Mouse (Mus musculus) gastrocnemius, postnatal 14 days (tissue): ENCODE results near the gene Rexo1. TPM values are rescaled to one million over a fixed set of nuclear protein-coding genes. Genes with fewer than 3 reads are reported as not detected.
"Not testable (repeated sequence)": the region's sequence is repeated elsewhere in the genome, so short reads cannot be mapped to it uniquely, and the experiment has no call there.

Experiments
- DNase-seq: peaks from one replicate; pipeline ENCODE4 v3.0.0; 2021; ENCODE audit warnings: mixed read lengths
- intact Hi-C: fragments of 180-260 bp; cut with DNase I; formaldehyde crosslinking; loops from one replicate; pipeline ENCODE4 v1.15.1; 2025; ENCODE audit warnings: low total_unique reads
- long read RNA-seq, 2 experiments: library from polyadenylated mRNA; stranded (forward); transcript quantifications; one replicate each; pipeline ENCODE4 v2.0.0; 2021
- total RNA-seq, 2 experiments: library from RNA; stranded (reverse); gene quantifications; 2 replicates each; pipeline ENCODE4 v1.2.3; 2021

Gene Rexo1
- 10 to 100 TPM in 1 of 2 experiments, 1 to 10 TPM in 1; 9.8 to 11.1 TPM for total RNA-seq
- long read RNA-seq, experiment 1, full-length matches to known transcripts = 8 of 14 reads
- long read RNA-seq, experiment 1, partial matches to known transcripts = 2 of 14 reads
- long read RNA-seq, experiment 1, other reads (novel, unspliced or antisense) = 4 of 14 reads
- long read RNA-seq, experiment 2, full-length matches to known transcripts = 12 of 19 reads
- long read RNA-seq, experiment 2, partial matches to known transcripts = 2 of 19 reads
- long read RNA-seq, experiment 2, other reads (novel, unspliced or antisense) = 5 of 19 reads

DNA sequence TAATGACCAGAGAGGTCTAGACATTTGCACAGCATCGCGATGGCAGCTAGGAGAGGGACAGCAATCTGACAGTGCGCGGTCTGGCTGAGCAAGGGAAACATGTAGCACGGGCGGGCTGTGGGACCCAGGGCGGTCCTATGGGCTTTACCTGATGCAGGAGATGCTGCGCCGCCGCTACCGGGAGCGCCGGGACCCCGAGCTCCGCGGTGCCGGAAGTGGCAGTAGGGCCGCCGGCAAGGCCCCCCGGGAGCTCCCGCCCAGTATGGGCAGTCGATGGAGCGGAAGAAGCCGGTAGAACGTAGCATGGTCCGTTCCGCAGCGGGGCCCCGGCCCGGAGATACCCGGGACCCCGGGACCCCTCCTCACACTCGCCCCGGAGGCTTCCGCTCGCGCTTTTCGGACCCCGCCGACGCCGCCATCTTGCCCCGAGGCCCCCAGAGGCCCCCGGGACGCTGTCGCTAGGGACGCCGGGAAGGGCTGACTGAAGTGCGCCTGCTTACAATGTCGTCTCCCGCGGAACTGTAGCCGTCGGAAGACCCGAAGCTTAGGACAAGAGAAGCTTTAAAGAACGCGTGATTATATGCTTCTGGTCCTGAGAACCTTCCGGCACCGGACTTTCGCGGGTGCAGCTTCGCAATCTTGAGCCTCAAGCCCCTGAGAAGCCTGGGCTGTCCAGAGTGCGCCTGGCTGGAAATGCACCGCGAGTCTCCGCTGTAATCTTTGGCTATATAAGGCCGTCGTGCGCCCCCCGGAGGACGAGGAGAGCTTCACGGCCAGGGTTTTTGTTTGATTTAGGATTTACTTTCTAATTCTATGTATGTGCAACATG, at the start of gene Rexo1:
Gene Rexo1, minus strand, starts transcription at position 445 of the 829 bp plus-strand sequence.
- DNase-seq = peak; percentile 91
- intact Hi-C loops = no loop called here

DNA sequence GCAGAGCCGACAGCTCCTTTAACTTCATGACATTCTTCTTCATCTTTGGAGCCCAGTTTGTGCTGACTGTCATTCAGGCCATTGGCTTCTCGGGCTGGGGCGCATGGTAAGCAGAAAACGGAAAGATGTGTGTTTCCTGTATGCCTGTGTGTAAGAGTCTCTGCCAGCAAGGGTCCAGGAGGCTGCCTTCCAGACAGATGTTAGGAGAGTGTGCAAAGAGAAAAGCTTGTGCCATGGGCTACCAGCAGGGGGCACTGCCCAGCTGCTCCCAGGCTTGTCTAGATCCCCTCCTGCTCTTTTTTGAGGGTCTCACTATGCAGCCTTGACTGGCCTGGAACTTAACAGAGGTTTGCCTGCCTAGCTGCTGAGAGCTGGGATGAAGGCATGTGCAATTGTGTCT, 49.7 kb upstream of the Rexo1 start:
- intact Hi-C loops = no loop called here

DNA sequence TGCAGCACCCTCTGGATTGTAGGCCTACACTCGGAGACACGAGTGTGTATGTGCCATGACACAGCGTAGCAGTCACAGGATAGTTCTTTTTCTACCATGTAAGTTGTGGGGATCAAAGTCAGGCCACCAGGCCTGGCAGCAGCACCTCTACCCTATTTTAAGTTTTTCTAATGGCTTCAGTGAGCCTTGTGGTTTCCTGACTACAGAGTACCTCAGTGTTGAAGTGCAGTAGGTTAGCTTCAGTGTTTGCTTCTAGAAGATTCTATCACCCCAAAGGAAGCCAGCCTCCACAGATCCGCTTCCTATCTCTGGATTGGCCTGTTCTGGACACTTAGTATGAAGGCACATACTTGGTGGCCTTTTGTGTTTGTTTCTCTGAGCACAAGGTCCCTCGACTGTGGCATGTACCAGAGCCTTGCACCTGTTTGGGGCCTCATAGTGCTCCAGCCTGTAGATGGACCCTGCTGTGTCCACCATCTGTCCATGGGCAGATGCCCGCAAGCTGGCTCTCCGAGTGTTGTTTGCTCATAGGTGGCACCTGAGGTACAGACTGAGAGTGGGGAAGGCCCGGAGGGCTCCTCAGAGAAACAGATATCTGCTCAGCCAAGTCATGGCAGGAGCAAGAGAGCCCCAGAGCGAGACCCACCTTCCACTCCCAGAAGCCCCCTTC, 48.9 kb upstream of the Rexo1 start:
- no peak for DNase-seq
- intact Hi-C loops = no loop called here

More for the DNA sequence above, 49.7 kb upstream of the Rexo1 start:
- no peak for DNase-seq

DNA sequence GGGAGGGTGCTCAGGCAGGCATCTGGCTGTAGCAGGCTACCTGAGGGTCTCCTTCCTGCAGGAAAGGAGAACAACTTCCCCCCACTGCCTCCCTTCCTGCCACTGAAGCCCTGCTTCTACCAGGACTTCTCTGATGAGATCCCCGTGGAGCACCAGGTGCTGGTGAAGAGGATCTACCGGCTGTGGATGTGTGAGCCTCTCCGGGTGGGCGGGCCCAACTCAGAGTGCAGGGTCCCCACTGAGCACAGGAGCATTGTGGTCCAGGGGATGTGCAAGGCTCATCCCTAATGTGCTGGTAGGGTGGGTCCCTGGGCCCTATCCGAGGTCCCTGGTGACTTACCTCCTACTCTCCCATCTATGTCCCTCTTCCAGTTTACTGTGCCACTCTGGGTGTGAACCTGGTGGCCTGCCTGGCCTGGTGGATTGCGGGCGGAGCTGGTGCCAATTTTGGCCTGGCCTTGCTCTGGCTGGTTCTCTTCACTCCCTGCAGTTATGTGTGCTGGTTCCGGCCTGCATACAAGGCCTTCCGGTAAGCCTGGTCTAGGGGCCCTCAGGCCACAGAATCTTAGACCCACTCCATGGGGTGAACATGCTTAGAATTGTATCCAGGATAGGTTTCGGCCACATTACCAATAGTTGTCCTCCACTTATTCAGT, 48.0 kb upstream of the Rexo1 start:
- intact Hi-C loops = loop anchor here (5.0 kb wide), 1 partner anchor 83 kb away; no protein-coding TSS in a partner anchor
- no peak for DNase-seq

DNA sequence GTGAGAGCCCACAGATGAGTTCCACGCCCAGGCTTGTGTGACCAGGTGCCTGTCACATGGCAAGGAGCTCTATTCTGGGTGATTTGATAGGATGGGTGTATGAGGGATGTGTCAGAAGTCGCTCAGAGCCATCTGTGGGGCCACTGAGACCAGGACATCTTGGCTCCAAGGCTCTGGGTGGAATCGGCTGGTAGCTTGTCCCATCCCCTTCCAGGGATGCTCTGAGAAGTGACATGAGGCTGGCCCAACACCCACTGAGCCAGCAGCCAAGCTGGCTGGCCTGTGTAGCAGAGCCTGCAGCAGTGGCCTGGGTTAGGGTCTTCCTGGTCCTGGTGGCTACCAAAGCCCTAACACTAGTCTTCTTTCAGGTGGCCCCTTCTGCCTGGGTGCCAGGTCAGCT, 47.1 kb upstream of the Rexo1 start:
- intact Hi-C loops = loop anchor here (5.0 kb wide), 1 partner anchor 84 kb away; no protein-coding TSS in a partner anchor
- DNase-seq = no peak

DNA sequence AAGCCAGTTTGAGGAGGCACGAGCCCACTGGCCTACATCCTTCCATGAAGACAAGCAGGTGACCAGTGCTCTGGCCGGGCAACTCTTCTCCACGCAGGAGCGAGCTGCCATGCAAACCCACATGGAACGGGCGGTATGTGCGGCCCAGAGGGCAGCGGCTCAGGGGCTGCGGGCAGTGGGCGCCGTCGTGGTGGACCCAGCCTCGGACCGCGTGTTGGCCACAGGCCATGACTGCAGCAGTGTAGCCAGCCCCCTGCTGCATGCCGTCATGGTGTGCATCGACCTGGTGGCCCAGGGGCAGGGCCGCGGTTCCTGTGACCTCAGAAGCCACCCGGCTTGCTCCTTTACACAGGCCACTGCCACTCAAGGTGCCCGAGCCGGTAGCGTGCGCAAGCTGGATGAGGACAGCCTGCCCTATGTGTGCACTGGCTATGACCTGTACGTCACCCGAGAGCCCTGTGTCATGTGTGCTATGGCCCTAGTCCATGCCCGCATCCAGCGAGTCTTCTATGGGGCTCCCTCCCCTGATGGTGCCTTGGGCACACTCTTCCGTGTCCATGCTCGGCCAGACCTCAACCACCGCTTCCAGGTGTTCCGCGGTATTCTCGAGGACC, 45.5 kb upstream of the Rexo1 start:
- intact Hi-C loops = loop anchor here (5.0 kb wide), 1 partner anchor 85 kb away; no protein-coding TSS in a partner anchor
- DNase-seq = no peak

DNA sequence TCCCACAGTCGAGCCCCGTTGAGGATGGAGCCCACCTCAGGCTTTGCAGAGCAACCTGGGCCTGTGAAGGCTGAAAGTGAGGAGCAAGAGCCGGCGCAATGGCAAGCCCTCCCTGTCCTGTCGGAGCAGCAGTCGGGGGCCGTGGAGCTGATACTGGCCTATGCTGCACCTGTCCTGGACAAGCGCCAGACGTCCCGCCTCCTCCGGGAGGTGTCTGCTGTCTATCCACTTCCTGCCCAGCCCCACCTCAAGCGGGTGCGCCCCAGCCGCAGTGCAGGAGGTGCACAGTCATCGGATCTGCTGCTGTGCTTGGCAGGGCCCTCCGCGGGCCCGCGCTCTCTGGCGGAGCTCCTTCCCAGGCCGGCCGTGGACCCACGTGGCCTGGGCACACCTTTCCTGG, 44.9 kb upstream of the Rexo1 start:
- DNase-seq = no peak
- intact Hi-C loops = loop anchor here (5.0 kb wide), 1 partner anchor 86 kb away; no protein-coding TSS in a partner anchor

DNA sequence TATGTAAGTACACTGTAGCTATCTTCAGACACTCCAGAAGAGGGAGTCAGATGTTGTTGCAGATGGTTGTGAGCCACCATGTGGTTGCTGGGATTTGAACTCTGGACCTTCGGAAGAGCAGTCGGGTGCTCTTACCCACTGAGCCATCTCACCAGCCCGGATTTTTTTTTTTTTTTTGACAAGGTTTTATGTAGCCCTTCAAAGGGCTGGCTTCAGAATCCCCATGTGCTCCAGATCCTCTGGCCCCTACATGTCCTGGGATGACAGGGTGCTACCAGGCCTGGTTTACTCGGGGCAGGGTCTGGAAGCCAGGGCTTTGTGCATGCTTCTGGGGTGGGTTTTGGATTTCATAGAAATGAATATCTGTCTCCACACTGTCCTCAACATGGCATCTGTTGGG, 44.4 kb upstream of the Rexo1 start, which contains the start of gene Gm49322:
Gene Gm49322, plus strand, starts transcription at position 301 of the 400 bp plus-strand sequence.
- intact Hi-C loops = loop anchor here (5.0 kb wide), 1 partner anchor 87 kb away; no protein-coding TSS in a partner anchor

DNA sequence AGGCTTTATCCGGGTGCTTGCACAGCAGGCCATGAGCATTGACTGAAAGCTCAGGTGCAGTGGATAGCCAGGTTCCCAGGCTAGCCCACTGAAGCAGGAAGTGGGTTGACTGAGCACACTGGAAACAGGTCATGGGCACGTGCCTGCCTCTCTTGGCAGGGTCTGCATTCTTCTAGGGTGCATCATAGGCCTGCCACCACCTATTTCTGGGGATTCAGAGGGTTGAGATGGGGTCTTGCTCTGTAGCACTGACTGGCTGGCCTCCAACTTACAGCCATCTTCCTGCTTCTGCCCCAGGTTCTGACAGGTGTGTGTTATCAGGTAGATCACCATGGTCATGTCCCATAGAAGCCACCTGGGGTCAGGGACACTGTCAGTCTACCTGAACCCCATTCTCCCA, 43.6 kb upstream of the Rexo1 start:
- intact Hi-C loops = loop anchor here (5.0 kb wide), 1 partner anchor 87 kb away; no protein-coding TSS in a partner anchor
- no peak for DNase-seq

More for the DNA sequence above, 44.4 kb upstream of the Rexo1 start, which contains the start of gene Gm49322:
- DNase-seq = not testable (repeated sequence)

DNA sequence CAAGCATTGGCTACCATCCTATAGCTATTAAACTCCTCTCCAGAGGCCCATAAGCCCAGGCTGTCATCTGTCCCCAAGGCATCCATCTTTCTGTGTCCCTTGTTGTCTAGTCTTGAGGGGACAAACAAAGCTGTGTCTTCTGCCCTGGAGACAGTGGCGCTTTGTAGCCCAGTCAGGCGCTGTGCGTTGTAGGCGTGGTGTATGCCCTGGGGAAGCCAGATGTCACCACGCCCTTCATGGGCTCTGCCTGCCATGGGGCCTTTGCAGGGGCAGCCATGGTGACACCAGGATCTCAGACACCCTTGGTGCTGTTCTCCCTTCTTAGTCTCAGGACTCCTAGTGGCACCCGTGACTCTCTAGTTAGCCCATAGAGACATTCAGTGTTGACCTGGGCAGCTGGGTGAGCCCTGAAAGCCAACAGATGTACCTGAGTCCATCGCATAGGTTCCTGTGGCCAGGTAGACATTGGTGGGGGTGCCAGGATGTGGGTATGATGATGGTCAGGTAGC, 42.7 kb upstream of the Rexo1 start:
- DNase-seq = no peak
- intact Hi-C loops = no loop called here

DNA sequence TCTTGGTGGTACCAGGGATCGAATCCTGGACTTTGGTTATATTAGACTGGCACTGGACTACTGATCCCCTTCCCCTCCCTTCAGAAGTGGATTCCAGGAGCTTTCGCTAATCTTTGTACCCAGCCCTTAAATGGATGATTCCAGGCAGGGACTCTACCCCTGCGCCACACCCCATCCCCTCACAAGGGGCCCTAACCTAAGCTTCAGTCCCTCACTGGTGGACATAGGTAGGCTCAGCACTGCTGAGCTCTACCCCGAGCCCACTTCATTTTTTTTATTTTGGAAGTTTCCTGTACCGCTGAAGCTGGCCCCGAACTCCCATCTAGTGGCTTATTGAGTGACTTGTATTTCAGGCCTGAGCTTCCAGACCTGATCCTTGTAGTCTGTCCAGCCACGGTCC, 42.0 kb upstream of the Rexo1 start:
- intact Hi-C loops = no loop called here
- no peak for DNase-seq

DNA sequence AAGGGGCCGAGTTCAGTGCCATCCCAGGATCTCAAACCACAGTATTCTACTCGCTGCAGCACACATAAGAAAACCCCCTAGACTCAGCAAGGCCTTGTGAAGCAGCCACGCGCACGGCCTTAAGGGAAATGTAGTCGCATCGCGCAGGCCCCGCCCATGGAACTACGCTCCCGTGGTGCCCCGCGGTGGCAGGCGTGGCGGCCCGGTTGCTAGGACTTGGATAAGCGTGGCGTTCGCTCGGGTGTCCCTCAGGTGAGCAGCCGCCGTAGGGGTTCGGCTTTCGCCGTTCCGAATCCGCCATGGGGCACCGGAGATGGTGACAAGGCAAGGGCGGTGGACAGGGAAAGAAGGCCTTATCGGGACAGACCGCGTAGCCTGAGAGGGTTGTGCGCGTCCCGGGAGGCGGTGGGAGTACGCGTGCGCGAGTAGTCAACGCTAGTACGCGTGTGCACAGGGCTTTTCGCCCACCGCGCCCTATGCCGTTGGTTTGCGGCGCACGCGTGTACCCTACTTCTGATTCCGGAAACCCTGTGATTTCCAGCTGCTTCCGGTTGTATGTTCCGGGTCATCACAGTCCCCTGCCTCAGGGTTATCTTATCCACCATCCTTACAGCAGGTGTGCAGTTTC, 41.5 kb upstream of the Rexo1 start, which contains the start of the genes Scamp4 and Adat3:
Gene Scamp4, plus strand, starts transcription at position 175 of the 628 bp plus-strand sequence.
Gene Adat3, plus strand, starts transcription at position 183 of the 628 bp plus-strand sequence.
- intact Hi-C loops = no loop called here
- peak; percentile 94 for DNase-seq

DNA sequence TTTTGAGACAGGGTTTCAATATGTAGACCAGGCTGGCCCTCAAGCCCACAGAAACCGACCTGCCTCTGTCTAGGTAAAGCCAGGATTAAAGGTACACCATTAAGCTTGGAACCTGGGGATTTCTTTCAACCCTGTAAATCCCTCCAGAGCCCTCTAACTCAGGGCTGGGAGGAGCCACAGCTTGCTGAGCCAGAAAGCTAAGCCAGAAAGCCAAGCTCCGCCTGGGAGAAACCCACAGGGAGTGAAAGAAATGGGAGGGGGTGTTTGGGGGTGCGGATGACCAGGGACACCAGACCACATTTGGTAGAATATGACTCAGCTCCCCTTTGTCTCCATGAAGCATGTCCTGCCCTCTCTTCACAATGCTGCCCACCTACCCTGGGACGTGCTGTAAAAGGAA, 35.0 kb upstream of the Rexo1 start:
- no peak for DNase-seq

DNA sequence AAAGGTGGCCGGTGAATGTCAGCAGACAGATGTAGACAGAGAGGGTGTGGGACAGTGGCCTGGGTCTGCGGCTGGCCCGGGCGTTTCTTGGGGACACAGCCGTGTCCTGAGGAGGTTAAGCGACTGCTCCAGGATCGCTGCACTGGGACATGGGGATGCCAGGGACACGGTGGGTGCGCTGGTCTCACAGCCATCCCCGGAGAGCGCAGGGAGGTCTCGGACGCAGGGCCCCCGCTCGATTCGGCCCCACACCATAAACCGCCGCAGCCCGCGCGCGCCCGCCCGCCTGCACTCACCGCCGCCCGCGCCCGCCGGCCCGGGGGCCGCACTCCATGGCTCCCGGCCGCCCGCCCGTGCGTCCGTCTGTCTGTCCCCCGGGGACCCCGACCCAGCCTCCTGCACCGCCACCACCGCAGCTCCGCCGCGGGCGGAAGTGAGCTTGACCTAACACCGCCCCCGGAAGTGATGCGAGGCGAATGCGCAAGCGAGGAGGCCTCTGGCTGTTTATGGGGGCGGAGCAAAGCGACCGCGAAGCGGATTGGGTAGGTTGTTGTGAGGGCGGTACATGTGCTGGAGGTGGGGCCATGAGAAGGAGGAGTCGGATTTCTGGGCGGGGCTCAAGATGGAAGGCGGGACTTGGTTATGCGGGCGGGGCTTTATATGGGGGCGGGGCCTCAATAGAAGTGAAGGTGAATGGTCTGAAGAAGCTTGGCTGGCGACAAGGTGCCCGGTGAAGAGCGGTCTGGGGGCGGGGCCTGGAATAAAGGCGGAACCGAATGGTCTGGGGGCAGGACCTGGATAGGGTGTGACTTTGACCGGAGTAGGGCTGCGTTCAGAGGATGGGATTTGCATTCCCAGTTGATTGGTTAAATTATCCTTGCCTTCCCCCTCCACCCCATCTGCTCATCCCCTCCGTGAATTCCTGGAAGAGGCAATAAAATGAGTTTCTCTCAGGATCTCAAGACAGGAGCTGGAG, 28.8 kb upstream of the Rexo1 start, which contains the start of gene Abhd17a:
Gene Abhd17a, minus strand, starts transcription at position 463 of the 976 bp plus-strand sequence.
- intact Hi-C loops = no loop called here
- peak; percentile 98 for DNase-seq

More for the DNA sequence above, 35.0 kb upstream of the Rexo1 start:
- intact Hi-C loops = no loop called here

DNA sequence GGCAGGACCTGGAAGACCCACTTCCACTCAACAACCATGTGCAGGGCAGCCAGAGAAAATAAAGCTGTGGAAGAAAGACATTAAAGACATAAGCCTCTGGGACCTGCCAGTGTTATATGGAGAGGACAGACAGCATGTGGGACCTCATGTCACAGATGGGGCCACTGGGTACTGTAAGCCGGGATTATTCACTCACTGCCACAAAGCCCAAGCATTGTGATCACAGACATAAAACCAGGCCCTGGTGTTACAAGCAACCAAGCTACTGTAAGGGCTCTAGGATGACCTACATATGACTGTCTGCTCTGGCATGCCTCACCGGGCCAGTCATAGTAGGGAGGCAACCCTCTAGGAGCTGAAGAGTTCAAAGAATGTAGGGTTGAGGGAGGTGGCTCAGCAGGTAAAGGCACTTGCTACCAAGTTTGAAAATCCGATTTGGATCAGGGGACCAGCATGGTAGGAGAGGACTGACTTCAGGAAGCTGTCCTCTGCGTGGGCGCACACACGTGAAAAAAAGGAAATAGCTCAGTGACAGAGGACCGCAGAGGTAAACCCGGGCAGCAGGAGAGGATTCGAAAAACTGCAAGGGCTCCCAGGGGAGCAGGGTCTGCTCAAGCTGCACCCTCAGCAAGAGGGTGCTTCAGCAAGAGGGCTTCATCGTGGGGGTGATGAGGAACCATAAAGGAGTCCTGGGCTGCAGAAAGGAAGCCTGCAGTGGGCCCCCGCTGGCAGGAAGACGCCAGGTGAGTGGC, 27.9 kb upstream of the Rexo1 start:
- no peak for DNase-seq
- intact Hi-C loops = no loop called here

DNA sequence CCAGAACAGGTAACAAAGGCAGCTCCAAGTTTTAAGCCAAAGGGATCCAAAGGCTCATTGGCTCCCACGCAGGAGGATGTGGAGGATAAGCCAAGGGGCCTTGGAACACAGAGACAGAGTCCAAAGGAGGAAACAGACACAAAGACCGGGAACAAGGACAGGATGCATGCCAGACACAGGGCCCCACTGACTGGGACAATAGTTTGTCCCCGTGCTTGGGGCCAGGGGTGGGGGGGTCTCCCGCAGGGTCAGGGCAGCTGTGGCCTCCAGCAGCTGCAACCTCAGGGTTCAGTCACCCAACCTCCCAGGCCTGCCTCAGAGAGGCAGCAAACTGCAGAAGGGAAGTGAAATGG, 25.9 kb upstream of the Rexo1 start:
- no peak for DNase-seq
- intact Hi-C loops = no loop called here
